Mouse (Mus musculus) liver, adult 2 months (tissue): ENCODE results near the gene Rnf157. TPM values are rescaled to one million over a fixed set of nuclear protein-coding genes. Genes with fewer than 3 reads are reported as not detected.
A peak's percentile ranks its signal among the peaks of the same experiment; 100 is the strongest.

Experiments
- DNase-seq: peaks from one replicate; pipeline ENCODE4 v3.0.0-alpha.2; 2011; ENCODE audit warnings: low read depth, low spot score; ENCODE audit errors: extremely low read depth
- H3K27ac ChIP-seq: fragments of 200-500 bp; replicated peaks from 2 replicates; pipeline ENCODE4 v1.5.1; 2012; ENCODE audit warnings: low read depth, mild to moderate bottlenecking, control low read depth, inconsistent platforms, low read length; ENCODE audit not compliant: insufficient read depth
- H3K27me3 ChIP-seq: fragments of 200-500 bp; 2 replicates; pipeline ENCODE4 v1.6.1; 2012; ENCODE audit warnings: mild to moderate bottlenecking, moderate library complexity, low read length, inconsistent platforms; ENCODE audit not compliant: control insufficient read depth, insufficient read depth
- H3K36me3 ChIP-seq: fragments of 200-500 bp; 2 replicates; pipeline ENCODE4 v1.6.1; 2012; ENCODE audit warnings: low read length, inconsistent platforms; ENCODE audit not compliant: control insufficient read depth, insufficient read depth
- H3K4me1 ChIP-seq: fragments of 200-500 bp; 2 replicates; pipeline ENCODE4 v1.6.1; 2011; ENCODE audit warnings: low read length; ENCODE audit not compliant: control insufficient read depth, insufficient read depth
- H3K4me3 ChIP-seq: fragments of 200-500 bp; 2 replicates; pipeline ENCODE4 v1.5.1; 2011; ENCODE audit warnings: low read depth, mild to moderate bottlenecking, control low read depth, low read length, moderate library complexity; ENCODE audit not compliant: insufficient read depth
- H3K79me2 ChIP-seq: fragments of 200-500 bp; 2 replicates; pipeline ENCODE4 v1.6.1; 2012; ENCODE audit warnings: inconsistent platforms, mild to moderate bottlenecking, low read length, moderate library complexity; ENCODE audit not compliant: control insufficient read depth, insufficient read depth
- H3K9ac ChIP-seq: fragments of 200-500 bp; 2 replicates; pipeline ENCODE4 v1.6.1; 2012; ENCODE audit warnings: low read depth, mild to moderate bottlenecking, control low read depth, inconsistent platforms, low read length
- CTCF ChIP-seq: fragments of 200-500 bp; IDR thresholded peaks from 2 replicates; pipeline ENCODE4 v1.5.1; 2011; ENCODE audit warnings: low read depth, low read length, control low read depth
- POLR2A ChIP-seq: fragments of 200-500 bp; IDR thresholded peaks from 2 replicates; pipeline ENCODE4 v1.6.1; 2011; ENCODE audit warnings: low read length, control low read depth; ENCODE audit not compliant: insufficient read depth; ENCODE audit errors: extremely low read depth
- WGBS: fragments of 180-500 bp; shearing (Covaris S2); methylation state at CpG from one replicate; pipeline ENCODE4 v1.1.7; 2018; 5-methylcytosine and 5-hydroxymethylcytosine counted together
- polyA plus RNA-seq: library from polyadenylated mRNA; depleted of rRNA; stranded (reverse); fragments of >200 nt; gene quantifications from 2 replicates; pipeline ENCODE4 v1.2.3, GENCODE M21; 2012
- total RNA-seq: library from RNA; depleted of rRNA; stranded (reverse); fragments of >200 nt; gene quantifications from 2 replicates; pipeline ENCODE4 v1.2.3, GENCODE M21; 2014

The Rnf157 gene
- total and polyA plus RNA-seq, 2 experiments: 0.87 to 1.0 TPM

DNA sequence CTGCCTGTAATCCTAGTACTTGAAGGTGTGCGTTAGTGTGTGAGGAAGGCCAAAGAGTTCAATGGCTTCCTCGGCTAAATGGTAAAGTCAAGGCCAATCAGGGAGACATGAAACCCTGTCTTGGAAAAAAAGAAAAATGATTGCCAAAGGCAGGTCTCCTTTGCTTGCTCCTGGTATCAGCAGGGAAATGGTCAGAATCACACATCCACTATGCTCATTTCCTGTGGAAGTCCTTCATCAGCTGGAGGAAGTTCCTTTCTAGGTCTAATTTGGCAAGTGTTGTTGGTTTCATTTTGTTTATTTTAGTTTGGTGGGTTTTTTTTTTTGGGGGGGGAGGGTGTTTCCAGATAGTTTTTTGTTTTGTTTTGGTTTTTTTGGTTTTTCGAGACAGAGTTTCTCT is 3.8 kb downstream of the Rnf157 start:
- H3K4me1 ChIP-seq: peaks cover 3% of the 10 kb centered on the region; the same call in 1 of the 2 replicates
- H3K4me3 ChIP-seq: no peak overlapping the region
- TF ChIP-seq POLR2A: no peak
- TF ChIP-seq CTCF: no peak
- no peaks in the 10 kb centered on the region for H3K36me3 ChIP-seq
- no peak for DNase-seq
- WGBS: 82% methylated on average over 3 of the region's 3 CpGs
- H3K27ac ChIP-seq: peak overlapping the region; percentile 53; the same call in 1 of the 2 replicates
- H3K79me2 ChIP-seq: no peaks in the 10 kb centered on the region
- H3K27me3 ChIP-seq: 0 out of 2 replicates have a peak, but pooled peaks cover 11% of the 10 kb centered on the region
- H3K9ac ChIP-seq: no peak overlapping the region

DNA sequence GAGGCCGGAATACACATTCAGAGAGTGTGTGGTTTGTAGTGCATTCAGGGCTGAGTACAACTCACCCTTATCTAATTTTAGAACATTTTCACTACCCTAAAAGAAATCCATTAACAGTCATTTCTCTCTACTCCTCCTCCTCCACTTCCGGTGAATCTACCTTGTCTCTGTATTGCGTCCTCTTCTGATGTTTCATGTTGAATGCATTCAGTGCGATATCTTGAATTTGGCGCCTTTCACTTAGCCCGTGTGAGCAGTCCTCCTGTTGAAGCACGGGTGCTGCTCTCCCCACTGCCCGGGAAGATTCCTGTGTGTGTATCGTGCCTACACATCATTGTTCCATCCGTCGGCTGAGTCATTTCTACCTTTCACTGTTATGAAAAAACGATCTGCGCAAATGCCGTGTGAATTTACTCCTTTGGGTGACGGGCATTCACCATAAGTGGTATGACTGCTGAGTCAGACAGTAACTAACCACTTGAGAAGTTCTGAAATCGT is 6.6 kb downstream of the Rnf157 start:
- WGBS: 95% methylated on average over 16 of the region's 16 CpGs

GRCm38 (mm10) chr11:116405601-116406000 is 7.2 kb downstream of the Rnf157 start:
- no peak overlapping the region for H3K27ac ChIP-seq
- no peak overlapping the region for H3K4me3 ChIP-seq
- TF ChIP-seq POLR2A (no peak), CTCF (no peak)
- no peaks in the 10 kb centered on the region for H3K36me3 ChIP-seq
- no peaks in the 10 kb centered on the region for H3K79me2 ChIP-seq
- no peaks in the 10 kb centered on the region for H3K4me1 ChIP-seq
- no peaks in the 10 kb centered on the region for H3K27me3 ChIP-seq
- DNase-seq: no peak
- H3K9ac ChIP-seq: no peak overlapping the region
- 84% methylated on average over 4 of the region's 4 CpGs for WGBS

More for the DNA sequence above, 6.6 kb downstream of the Rnf157 start:
- TF ChIP-seq POLR2A (no peak), CTCF (no peak)
- Histone ChIP-seq H3K27me3 (no peaks in the 10 kb centered on the region), H3K79me2 (no peaks in the 10 kb centered on the region), H3K36me3 (no peaks in the 10 kb centered on the region), H3K4me1 (no peaks in the 10 kb centered on the region), H3K9ac (no peak overlapping the region), H3K4me3 (no peak overlapping the region), H3K27ac (no peak overlapping the region)
- DNase-seq: no peak

GRCm38 (mm10) chr11:116400560-116400959 is 12.3 kb downstream of the Rnf157 start:
- H3K4me3 ChIP-seq: no peak overlapping the region
- no peaks in the 10 kb centered on the region for H3K27me3 ChIP-seq
- no peak for DNase-seq
- H3K36me3 ChIP-seq: no peaks in the 10 kb centered on the region
- TF ChIP-seq CTCF (no peak), POLR2A (no peak)
- no peaks in the 10 kb centered on the region; the same call in 1 of the 2 replicates for H3K4me1 ChIP-seq
- WGBS: 57% methylated on average over 4 of the region's 4 CpGs
- H3K79me2 ChIP-seq: no peaks in the 10 kb centered on the region
- no peak overlapping the region for H3K9ac ChIP-seq
- H3K27ac ChIP-seq: 0 out of 2 replicates have a peak overlapping the region, but pooled peaks have one; percentile 7

GRCm38 (mm10) chr11:116398348-116398677 is 14.5 kb downstream of the Rnf157 start:
- Histone ChIP-seq H3K79me2 (no peaks in the 10 kb centered on the region), H3K36me3 (no peaks in the 10 kb centered on the region), H3K9ac (no peak overlapping the region), H3K4me3 (no peak overlapping the region), H3K27ac (no peak overlapping the region), H3K4me1 (no peaks in the 10 kb centered on the region; the same call in 1 of the 2 replicates), H3K27me3 (no peaks in the 10 kb centered on the region)
- no peak for TF ChIP-seq POLR2A
- no peak for TF ChIP-seq CTCF
- no peak for DNase-seq
- 92% methylated on average over 11 of the region's 11 CpGs for WGBS

GRCm38 (mm10) chr11:116397517-116398347 is 15.1 kb downstream of the Rnf157 start:
- no peak overlapping the region for H3K9ac ChIP-seq
- no peaks in the 10 kb centered on the region for H3K27me3 ChIP-seq
- no peak for DNase-seq
- H3K79me2 ChIP-seq: no peaks in the 10 kb centered on the region
- WGBS: 73% methylated on average over 8 of the region's 8 CpGs
- no peak overlapping the region for H3K4me3 ChIP-seq
- TF ChIP-seq POLR2A (no peak), CTCF (no peak)
- no peaks in the 10 kb centered on the region; the same call in 1 of the 2 replicates for H3K4me1 ChIP-seq
- no peaks in the 10 kb centered on the region for H3K36me3 ChIP-seq
- H3K27ac ChIP-seq: no peak overlapping the region
